Mouse (Mus musculus) bone marrow macrophage, adult 2 months (primary cell): ENCODE data around the gene Usp20.

Experiments
- CTCF ChIP-seq: IDR thresholded peaks from 2 replicates; pipeline ENCODE4 v1.5.1; 2012; ENCODE audit warnings: low read depth, mild to moderate bottlenecking, low read length, moderate library complexity
- POLR2A ChIP-seq: IDR thresholded peaks from 2 replicates; pipeline ENCODE4 v1.6.1; 2012; ENCODE audit warnings: mild to moderate bottlenecking, low read depth, low read length, borderline replicate concordance

DNA sequence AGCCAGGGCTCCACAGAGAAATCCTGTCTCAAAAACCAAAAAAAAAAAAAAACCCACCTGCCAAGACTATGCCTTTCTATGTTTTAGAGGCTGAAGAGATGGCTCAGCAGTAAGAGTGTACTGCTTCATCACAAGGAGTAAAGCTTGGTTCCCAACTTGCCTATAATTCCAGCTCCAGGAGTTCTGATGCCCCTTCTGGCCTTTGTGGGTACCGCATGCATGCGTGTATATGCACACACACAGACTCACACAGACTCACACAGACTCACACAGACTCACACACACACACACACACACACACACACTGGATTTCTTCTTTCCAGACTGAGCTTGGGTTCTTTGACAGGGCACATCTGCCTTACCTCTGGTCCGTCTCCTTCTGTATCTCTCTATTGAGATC is 58.0 kb downstream of the Usp20 start:
- TF ChIP-seq CTCF: no peak
- TF ChIP-seq POLR2A: no peak
